Mouse (Mus musculus) naive thymus-derived CD4-positive, alpha-beta T cell, adult 2 months (primary cell): ENCODE measurements around the gene Lamtor4.

Experiments used
- DNase-seq: peaks from one replicate; pipeline ENCODE4 v3.0.0-alpha.2; 2011; ENCODE audit warnings: low read depth

The Lamtor4 gene

GRCm38 (mm10) chr5:138299613-138300012 lies 44.3 kb downstream of the Lamtor4 start:
- DNase-seq = no peak
